Mouse (Mus musculus) ES-Bruce4 (cell line): ENCODE data around the gene Rora.

ENCODE experiments used
- CTCF ChIP-seq: IDR thresholded peaks from one replicate; pipeline ENCODE4 v1.8.1; 2011; ENCODE audit warnings: low read depth, low read length
- EP300 ChIP-seq: IDR thresholded peaks from 2 replicates; pipeline ENCODE4 v1.6.1; 2011; ENCODE audit warnings: low read depth, low read length; ENCODE audit not compliant: insufficient read depth
- POLR2A ChIP-seq: IDR thresholded peaks from one replicate; pipeline ENCODE4 v1.8.1; 2011; ENCODE audit warnings: low read length; ENCODE audit not compliant: insufficient read depth

DNA sequence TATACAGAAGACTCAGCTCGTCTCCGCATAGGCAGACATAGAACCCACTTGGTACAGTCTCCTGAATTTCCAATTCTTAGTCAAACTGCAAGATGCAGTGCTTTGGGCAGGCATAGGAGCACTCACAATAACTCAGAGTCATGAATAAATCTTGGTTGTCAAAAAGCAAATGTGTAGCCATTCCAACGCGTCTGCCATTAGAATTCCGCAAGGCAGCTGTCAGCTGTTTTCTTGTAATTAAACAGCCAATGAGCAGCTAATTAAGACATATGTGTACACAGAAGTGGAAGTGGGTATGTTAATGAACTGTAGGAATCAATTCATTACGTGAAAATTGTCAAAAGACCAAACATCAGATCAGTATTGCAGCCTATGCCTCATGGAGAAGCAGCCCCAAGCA is 700.6 kb downstream of the Rora start:
- TF ChIP-seq CTCF (no peak), EP300 (no peak), POLR2A (no peak)
